Mouse (Mus musculus): ENCODE measurements around the gene Hexim1.

Gene Hexim1

GRCm38 (mm10) chr11:103116008-103116818 is at the start of gene Hexim1:
Hexim1 (plus strand) TSS chr11:103116231.
- in situ Hi-C loops (cut with MboI, MseI) = no loop called here

GRCm38 (mm10) chr11:103067051-103067361 is 49.0 kb upstream of the Hexim1 start:
- in situ Hi-C loops (cut with MboI, MseI) = no loop called here

GRCm38 (mm10) chr11:103067457-103068001 is 48.5 kb upstream of the Hexim1 start:
- in situ Hi-C loops (cut with MboI, MseI) = no loop called here

- in situ Hi-C loops (cut with MboI, MseI) = no loop called here
These were observed 47.8 kb upstream of the Hexim1 start for GRCm38 (mm10) chr11:103068272-103068671.

- in situ Hi-C loops (cut with MboI, MseI) = no loop called here
These were observed 47.1 kb upstream of the Hexim1 start for GRCm38 (mm10) chr11:103068884-103069283.

GRCm38 (mm10) chr11:103069731-103070130 is 46.3 kb upstream of the Hexim1 start:
- in situ Hi-C loops (cut with MboI, MseI) = no loop called here

- in situ Hi-C loops (cut with MboI, MseI) = no loop called here
These were observed 45.6 kb upstream of the Hexim1 start for GRCm38 (mm10) chr11:103070322-103070880.

GRCm38 (mm10) chr11:103073671-103074070 is 42.4 kb upstream of the Hexim1 start:
- in situ Hi-C loops (cut with MboI, MseI) = no loop called here

GRCm38 (mm10) chr11:103074121-103074650 is 41.8 kb upstream of the Hexim1 start:
- in situ Hi-C loops (cut with MboI, MseI) = no loop called here

GRCm38 (mm10) chr11:103074796-103075323 is 41.2 kb upstream of the Hexim1 start:
- in situ Hi-C loops (cut with MboI, MseI) = no loop called here

GRCm38 (mm10) chr11:103076010-103076409 is 40.0 kb upstream of the Hexim1 start:
- in situ Hi-C loops (cut with MboI, MseI) = no loop called here

GRCm38 (mm10) chr11:103076581-103076980 is 39.5 kb upstream of the Hexim1 start:
- in situ Hi-C loops (cut with MboI, MseI) = no loop called here

- in situ Hi-C loops (cut with MboI, MseI) = no loop called here
These were observed 37.9 kb upstream of the Hexim1 start for GRCm38 (mm10) chr11:103078131-103078530.

GRCm38 (mm10) chr11:103080323-103081091 is 35.5 kb upstream of the Hexim1 start:
- in situ Hi-C loops (cut with MboI, MseI) = no loop called here

GRCm38 (mm10) chr11:103081631-103082030 is 34.4 kb upstream of the Hexim1 start:
- in situ Hi-C loops (cut with MboI, MseI) = no loop called here

- in situ Hi-C loops (cut with MboI, MseI) = no loop called here
These were observed 22.7 kb upstream of the Hexim1 start for GRCm38 (mm10) chr11:103093306-103093705.

- in situ Hi-C loops (cut with MboI, MseI) = no loop called here
These were observed 21.9 kb upstream of the Hexim1 start for GRCm38 (mm10) chr11:103093862-103094833.

- in situ Hi-C loops (cut with MboI, MseI) = no loop called here
These were observed 20.8 kb upstream of the Hexim1 start for GRCm38 (mm10) chr11:103095107-103095670.

- in situ Hi-C loops (cut with MboI, MseI) = no loop called here
These were observed 20.2 kb upstream of the Hexim1 start for GRCm38 (mm10) chr11:103095801-103096200.

Data from T-helper 1 cell (primary cell).